Comparison of ENCODE assay signal across 13 mouse cellular contexts in genomic region chr2:32867354-32867753, GRCm38 (mm10). TPM values are rescaled to one million over a fixed set of nuclear protein-coding genes. Genes with fewer than 3 reads are reported as not detected.
DNase-seq lines count a peak whose midpoint lies in the region; ATAC-seq and TF ChIP-seq lines count a peak whose summit lies in the region.
"Had no signal": no experiment of that assay in that cellular context is flagged by ENCODE, and none has a peak within 500 bp of the region (broad histone marks: within the 10 kb centered on the region; RNA-seq: fewer than 3 reads in every experiment).

No protein-coding gene starts in this region.

- no peak for TF ChIP-seq CTCF in embryonic fibroblast, embryonic 13.5 days (IDR thresholded peaks at IDR 0.05; ENCODE audit: borderline replicate concordance, insufficient read depth, low read length)
- TF ChIP-seq CTCF in midbrain, postnatal 0 days (IDR thresholded peaks at IDR 0.05) = no peak

- H3K27ac ChIP-seq in embryonic fibroblast, embryonic 13.5 days (ENCODE audit: insufficient read depth, low read length) = peak overlapping the region; percentile 19; the same call in 1 of the 2 replicates
- H3K27ac ChIP-seq in hindbrain, embryonic 10.5 days = no peak overlapping the region
- no peak overlapping the region for H3K27ac ChIP-seq in forebrain, embryonic 11.5 days (ENCODE audit: low read depth, low read length)
- no peak overlapping the region for H3K27ac ChIP-seq in midbrain, postnatal 0 days (ENCODE audit: low read depth, low read length)
- H3K27ac ChIP-seq: intestine, embryonic 15.5 days had no signal

- H3K4me3 ChIP-seq in embryonic fibroblast, embryonic 13.5 days (ENCODE audit: insufficient read depth, low read length) = no peak overlapping the region
- no peak overlapping the region for H3K4me3 ChIP-seq in hindbrain, embryonic 10.5 days
- no peak overlapping the region for H3K4me3 ChIP-seq in forebrain, embryonic 11.5 days (ENCODE audit: low read depth, low read length)
- H3K4me3 ChIP-seq in midbrain, postnatal 0 days (ENCODE audit: low read depth, low read length) = no peak overlapping the region
- H3K4me3 ChIP-seq: intestine, embryonic 15.5 days had no signal

- no peak for TF ChIP-seq POLR2A in embryonic fibroblast, embryonic 13.5 days (IDR thresholded peaks at IDR 0.05; ENCODE audit: low read depth, low read length)

- DNase-seq in CD4-positive helper T cell, adult 2 months (ENCODE audit: low read depth, low spot score) = peak; percentile 60
- peak; percentile 91 for DNase-seq in adrenal gland, adult 2 months
- DNase-seq in monocyte, adult 2 months (ENCODE audit: low read depth in 1 of 2, low spot score in 2 of 2) = peak; percentile 62 to 90
- no peak for DNase-seq in hindbrain, embryonic 10.5 days (ENCODE audit: low spot score)
- no peak for DNase-seq in forebrain, embryonic 11.5 days (ENCODE audit: low spot score)
- no peak for DNase-seq in midbrain, postnatal 0 days (ENCODE audit: low spot score)
- DNase-seq: cerebellum, adult 9-10 months; gastrocnemius, postnatal 25 days; kidney, postnatal 4 days had no signal

- no peak; the same call in 1 of the 2 replicates for ATAC-seq in frontal cortex, adult (ENCODE audit: low TSS enrichment)
- ATAC-seq in forebrain, embryonic 11.5 days (replicated peaks; ENCODE audit: low FRiP score) = no peak
- no peak for ATAC-seq in midbrain, postnatal 0 days (ENCODE audit: low FRiP score)
- ATAC-seq: forebrain, embryonic 16.5 days; intestine, embryonic 15.5 days had no signal

- H3K9me3 ChIP-seq in hindbrain, embryonic 10.5 days = no peaks in the 10 kb centered on the region
- H3K9me3 ChIP-seq in forebrain, embryonic 11.5 days (ENCODE audit: control insufficient read depth, low read length) = no peaks in the 10 kb centered on the region
- H3K9me3 ChIP-seq in midbrain, postnatal 0 days (ENCODE audit: low read length) = no peaks in the 10 kb centered on the region
- H3K9me3 ChIP-seq: intestine, embryonic 15.5 days had no signal

- 0 out of 2 replicates have a peak, but pooled peaks cover 5% of the 10 kb centered on the region for H3K4me1 ChIP-seq in embryonic fibroblast, embryonic 13.5 days (ENCODE audit: control insufficient read depth, insufficient read depth, low read length)
- 0 out of 2 replicates have a peak, but pooled peaks cover 3% of the 10 kb centered on the region for H3K4me1 ChIP-seq in hindbrain, embryonic 10.5 days (replicated peaks)
- no peaks in the 10 kb centered on the region for H3K4me1 ChIP-seq in forebrain, embryonic 11.5 days (replicated peaks; ENCODE audit: control insufficient read depth, insufficient read depth, low read length)
- no peaks in the 10 kb centered on the region for H3K4me1 ChIP-seq in midbrain, postnatal 0 days (ENCODE audit: insufficient read depth, low read length)

- 85% methylated on average over 4 of the region's 4 CpGs for WGBS in hindbrain, embryonic 10.5 days
- 88% methylated on average over 4 of the region's 4 CpGs for WGBS in forebrain, embryonic 11.5 days
- 76% methylated on average over 4 of the region's 4 CpGs for WGBS in midbrain, postnatal 0 days

- no peaks in the 10 kb centered on the region for H3K36me3 ChIP-seq in hindbrain, embryonic 10.5 days
- no peaks in the 10 kb centered on the region for H3K36me3 ChIP-seq in forebrain, embryonic 11.5 days (ENCODE audit: control insufficient read depth, insufficient read depth, low read length)
- no peaks in the 10 kb centered on the region for H3K36me3 ChIP-seq in midbrain, postnatal 0 days (ENCODE audit: insufficient read depth, low read length)
- H3K36me3 ChIP-seq: intestine, embryonic 15.5 days had no signal

- H3K27me3 ChIP-seq in hindbrain, embryonic 10.5 days (ENCODE audit: insufficient read depth, poor library complexity, severe bottlenecking) = no peaks in the 10 kb centered on the region
- H3K27me3 ChIP-seq in forebrain, embryonic 11.5 days (ENCODE audit: control insufficient read depth, insufficient read depth, low read length) = no peaks in the 10 kb centered on the region
- H3K27me3 ChIP-seq in midbrain, postnatal 0 days (ENCODE audit: insufficient read depth, low read length) = no peaks in the 10 kb centered on the region
- H3K27me3 ChIP-seq: intestine, embryonic 15.5 days had no signal

- H3K9ac ChIP-seq in forebrain, embryonic 11.5 days (ENCODE audit: low read length) = no peak overlapping the region
- H3K9ac ChIP-seq in midbrain, postnatal 0 days (replicated peaks; ENCODE audit: low read length, poor library complexity, severe bottlenecking) = no peak overlapping the region
- H3K9ac ChIP-seq: intestine, embryonic 15.5 days had no signal

- no peak overlapping the region for H3K4me2 ChIP-seq in forebrain, embryonic 11.5 days (ENCODE audit: low read depth, low read length, severe bottlenecking)
- H3K4me2 ChIP-seq in midbrain, postnatal 0 days (ENCODE audit: low read depth, low read length, poor library complexity, severe bottlenecking) = no peak overlapping the region
- H3K4me2 ChIP-seq: intestine, embryonic 15.5 days had no signal

RNA-seq across cellular contexts. Expression of gene Fam129b, which starts 8.6 kb away (rescaled TPM):
- 10 to 100 TPM; 14.8 to 27.4 TPM for total RNA-seq in adrenal gland, adult 2 months (2021)
- 20.1 and 21.6 TPM in 2 replicates for polyA plus RNA-seq in adrenal gland, adult 2 months (2012; rRNA removed)
- 142 and 223 TPM in 2 replicates for polyA plus RNA-seq in embryonic fibroblast, embryonic 13.5 days (2011; ENCODE audit: insufficient read length, low read depth, missing spikeins)
- polyA plus RNA-seq in hindbrain, embryonic 10.5 days (2016; fragmentation: Nextera tagmentation; extraction: Ambion mirVana) = 34.3 and 36.1 TPM in 2 replicates
- polyA plus RNA-seq in forebrain, embryonic 11.5 days (2014; fragmentation: Nextera tagmentation; extraction: Ambion mirVana) = 13.8 and 15.4 TPM in 2 replicates
- 39.5 and 40.9 TPM in 2 replicates for total RNA-seq in midbrain, postnatal 0 days (2014; rRNA removed)
- polyA plus RNA-seq in midbrain, postnatal 0 days (2015; fragmentation: Nextera tagmentation; extraction: Ambion mirVana) = 17.7 and 18.1 TPM in 2 replicates

RNA-seq across cellular contexts. Expression of gene Stxbp1, which starts 20.3 kb away (rescaled TPM):
- total RNA-seq in adrenal gland, adult 2 months (2021) = 10 to 100 TPM; 19.3 to 29.5 TPM
- 8.0 and 8.1 TPM in 2 replicates for polyA plus RNA-seq in adrenal gland, adult 2 months (2012; rRNA removed)
- polyA plus RNA-seq in embryonic fibroblast, embryonic 13.5 days (2011; ENCODE audit: insufficient read length, low read depth, missing spikeins) = 33.3 and 41.4 TPM in 2 replicates
- 40.1 and 63.3 TPM in 2 replicates for polyA plus RNA-seq in hindbrain, embryonic 10.5 days (2016; fragmentation: Nextera tagmentation; extraction: Ambion mirVana)
- polyA plus RNA-seq in forebrain, embryonic 11.5 days (2014; fragmentation: Nextera tagmentation; extraction: Ambion mirVana) = 44.0 and 44.6 TPM in 2 replicates
- total RNA-seq in midbrain, postnatal 0 days (2014; rRNA removed) = 185 and 264 TPM in 2 replicates
- 424 and 430 TPM in 2 replicates for polyA plus RNA-seq in midbrain, postnatal 0 days (2015; fragmentation: Nextera tagmentation; extraction: Ambion mirVana)

Comparison
In these comparisons a context has a peak if more than half of its experiments do, and no peak if none do; other contexts are left out.
1. DNase-seq: peak in CD4-positive helper T cell, adult 2 months (single experiment), adrenal gland, adult 2 months (single experiment) and monocyte, adult 2 months (2 of 2); none in hindbrain, embryonic 10.5 days (single experiment), forebrain, embryonic 11.5 days (single experiment) and midbrain, postnatal 0 days (single experiment).